Mouse (Mus musculus) erythroblast, adult 5-6 weeks (primary cell): ENCODE results near the gene Eif4g1. TPM values are rescaled to one million over a fixed set of nuclear protein-coding genes. Genes with fewer than 3 reads are reported as not detected.

Experiments
- ATAC-seq: replicated peaks from 2 replicates; pipeline ENCODE4 v1.8.0; 2016; ENCODE audit warnings: moderate number of reproducible peaks, mild to moderate bottlenecking, moderate TSS enrichment, inconsistent platforms; ENCODE audit not compliant: poor library complexity, low FRiP score, severe bottlenecking
- total RNA-seq, 2 experiments: library from RNA; stranded (forward) in 1 of 2; stranded (reverse) in 1 of 2; fragments of 150-400 nt in 1 of 2; fragments of 200-764, 138-1000 nt in 1 of 2; gene quantifications; 2 replicates each; pipeline versions ENCODE4 v1.2.3 to v1.2.4; 2015 to 2017; ENCODE audit warnings: low replicate concordance in 2 of 2

Eif4g1 gene
- total RNA-seq, 2 experiments from 2014 or later, result 60.1 to 76.1 TPM

- ATAC-seq, result no peak
These were observed 3.8 kb downstream of the Eif4g1 start for GRCm38 (mm10) chr16:20671886-20672285.

GRCm38 (mm10) chr16:20672500-20672902, 4.4 kb downstream of the Eif4g1 start:
- peak; percentile 83 for ATAC-seq

GRCm38 (mm10) chr16:20672965-20673705, 5.0 kb downstream of the Eif4g1 start:
- ATAC-seq, result peak; percentile 19

GRCm38 (mm10) chr16:20673706-20674303, 5.7 kb downstream of the Eif4g1 start:
- peak; percentile 54 for ATAC-seq

GRCm38 (mm10) chr16:20675213-20675612, 7.1 kb downstream of the Eif4g1 start:
- no peak for ATAC-seq

- ATAC-seq, result no peak
These were observed 8.6 kb downstream of the Eif4g1 start for GRCm38 (mm10) chr16:20676702-20677101.

- peak; percentile 15 for ATAC-seq
These were observed 9.3 kb downstream of the Eif4g1 start for GRCm38 (mm10) chr16:20677380-20677779.

GRCm38 (mm10) chr16:20677974-20678675, 10.0 kb downstream of the Eif4g1 start:
- ATAC-seq, result peak; percentile 93

GRCm38 (mm10) chr16:20690774-20691173, 22.7 kb downstream of the Eif4g1 start:
- no peak for ATAC-seq

- ATAC-seq, result no peak
These were observed 23.5 kb downstream of the Eif4g1 start for GRCm38 (mm10) chr16:20691617-20692016.

- no peak for ATAC-seq
These were observed 24.3 kb downstream of the Eif4g1 start for GRCm38 (mm10) chr16:20692241-20692965.

- peak; percentile 81 for ATAC-seq
These were observed 25.1 kb downstream of the Eif4g1 start, which contains the start of gene Fam131a for GRCm38 (mm10) chr16:20693111-20693701. Gene Fam131a (plus strand): TSS chr16:20693241.

GRCm38 (mm10) chr16:20694781-20695180, 26.7 kb downstream of the Eif4g1 start:
- ATAC-seq, result no peak

GRCm38 (mm10) chr16:20695622-20696323, 27.7 kb downstream of the Eif4g1 start:
- no peak for ATAC-seq

- no peak for ATAC-seq
These were observed 31.2 kb downstream of the Eif4g1 start for GRCm38 (mm10) chr16:20699266-20699665.

GRCm38 (mm10) chr16:20700036-20700435, 31.9 kb downstream of the Eif4g1 start:
- ATAC-seq, result no peak

GRCm38 (mm10) chr16:20701316-20701715, 33.2 kb downstream of the Eif4g1 start:
- ATAC-seq, result no peak

- ATAC-seq, result no peak
These were observed 33.8 kb downstream of the Eif4g1 start for GRCm38 (mm10) chr16:20701729-20702521.
